Mouse (Mus musculus): ENCODE measurements at regions not wholly inside any gene's neighbourhood (a gene's known extent, or its start where the extent isn't known, plus 50 kb on each side); places are given as distances from the start of the nearest gene placed in this dataset.

DNA sequence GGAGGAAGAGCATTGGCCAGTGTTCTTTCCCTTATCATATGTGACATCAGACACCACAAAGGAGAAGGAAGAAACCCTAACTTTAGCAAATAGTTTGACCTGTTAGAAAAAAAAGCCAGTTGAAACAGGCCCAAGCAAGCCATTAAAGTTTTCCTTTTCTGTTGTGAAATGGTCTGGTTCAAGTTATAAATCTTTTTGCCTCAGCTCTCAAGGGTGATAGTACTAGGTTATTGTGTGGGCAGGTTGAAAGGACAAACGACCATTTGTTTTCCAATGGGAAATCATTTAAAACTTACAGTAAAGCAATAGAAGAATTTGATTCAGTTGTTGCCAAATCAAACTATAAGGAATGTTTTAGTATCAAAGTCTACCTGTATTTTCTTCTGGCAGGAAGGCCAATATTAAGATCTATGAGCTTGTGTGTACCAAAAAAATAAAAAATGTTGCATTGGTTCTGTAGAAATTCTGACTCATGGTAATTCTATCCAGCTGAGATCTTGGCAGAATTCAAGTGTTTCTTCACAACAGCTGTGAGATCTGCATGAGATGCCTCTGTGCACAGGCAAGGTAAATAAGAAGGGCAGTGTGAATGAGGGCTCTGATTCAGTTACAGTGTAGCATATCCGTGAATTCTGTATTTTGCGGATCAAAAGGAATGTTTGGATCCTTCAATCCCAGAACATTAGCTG is 109.5 kb upstream of the Fibin start:
- TF ChIP-seq CTCF (IDR thresholded peaks at IDR 0.05 in 2 of 3, conservative IDR thresholded peaks at IDR 0.05 in 1 of 3; ENCODE audit: control insufficient read depth in 1 of 3, insufficient read depth in 1 of 3, low read depth in 2 of 3, low read length in 3 of 3, poor library complexity in 1 of 3, severe bottlenecking in 1 of 3) (no peak), MEF2A (IDR thresholded peaks at IDR 0.05; ENCODE audit: extremely low read depth, insufficient replicate concordance, low read depth, low read length, poor library complexity, severe bottlenecking) (no peak), EP300 (IDR thresholded peaks at IDR 0.05; ENCODE audit: low read depth in 1 of 2, low read length in 2 of 2) (no peak), POLR2A (IDR thresholded peaks at IDR 0.05; ENCODE audit: control insufficient read depth in 1 of 2, insufficient read depth in 1 of 2, low read depth in 1 of 2, low read length in 2 of 2, poor library complexity in 1 of 2) (no peak), MAX (IDR thresholded peaks at IDR 0.05; ENCODE audit: low read length) (no peak), USF1 (IDR thresholded peaks at IDR 0.05; ENCODE audit: low read depth, low read length) (no peak), TAL1 (IDR thresholded peaks at IDR 0.05; ENCODE audit: low read length) (no peak), HCFC1 (IDR thresholded peaks at IDR 0.05; ENCODE audit: low read depth, low read length) (no peak), GATA1 (IDR thresholded peaks at IDR 0.05; ENCODE audit: low read depth, low read length) (no peak), ZNF384 (IDR thresholded peaks at IDR 0.05; ENCODE audit: low read depth, low read length) (no peak), NELFE (IDR thresholded peaks at IDR 0.05; ENCODE audit: low read depth, low read length) (no peak), SIN3A (IDR thresholded peaks at IDR 0.05; ENCODE audit: low read length) (no peak)
